Mouse (Mus musculus) stomach, embryonic 15.5 days (tissue): ENCODE data around the gene Usp30. TPM values are rescaled to one million over a fixed set of nuclear protein-coding genes. Genes with fewer than 3 reads are reported as not detected.

Source experiments
- ATAC-seq: fragments of 200-750 bp; cut with Nextera tagmentation; 2 replicates; pipeline ENCODE4 v1.8.0; 2017; ENCODE audit warnings: low read depth, moderate number of reproducible peaks, moderate TSS enrichment; ENCODE audit not compliant: insufficient read depth, low FRiP score
- H3K27ac ChIP-seq: fragments of 300-500 bp; sonication (generic); 2 replicates; pipeline ENCODE4 v1.5.1; 2015; ENCODE audit warnings: mild to moderate bottlenecking, inconsistent platforms
- H3K27me3 ChIP-seq: fragments of 300-500 bp; sonication (generic); replicated peaks from 2 replicates; pipeline ENCODE4 v1.6.1; 2015; ENCODE audit warnings: inconsistent platforms
- H3K36me3 ChIP-seq: fragments of 300-500 bp; sonication (generic); 2 replicates; pipeline ENCODE4 v1.6.1; 2015; ENCODE audit warnings: inconsistent platforms
- H3K4me1 ChIP-seq: fragments of 300-500 bp; sonication (generic); 2 replicates; pipeline ENCODE4 v1.6.1; 2015; ENCODE audit warnings: inconsistent platforms
- H3K4me2 ChIP-seq: fragments of 300-500 bp; sonication (generic); 2 replicates; pipeline ENCODE4 v1.6.1; 2015; ENCODE audit warnings: mild to moderate bottlenecking, inconsistent platforms
- H3K4me3 ChIP-seq: fragments of 300-500 bp; sonication (generic); replicated peaks from 2 replicates; pipeline ENCODE4 v1.5.1; 2015; ENCODE audit warnings: inconsistent platforms
- H3K9ac ChIP-seq: fragments of 300-500 bp; sonication (generic); 2 replicates; pipeline ENCODE4 v1.6.1; 2015; ENCODE audit warnings: inconsistent platforms
- H3K9me3 ChIP-seq: fragments of 300-500 bp; sonication (generic); 2 replicates; pipeline ENCODE4 v1.6.1; 2016; ENCODE audit warnings: inconsistent platforms
- WGBS: fragments of 180-500 bp; shearing (Covaris S2); methylation state at CpG from one replicate; pipeline ENCODE4 v1.1.7; 2015; 5-methylcytosine and 5-hydroxymethylcytosine counted together
- polyA plus RNA-seq: library from polyadenylated mRNA; unstranded; fragments of >200 nt; fragmentation: Nextera tagmentation; extraction: Ambion mirVana; gene quantifications from 2 replicates; pipeline ENCODE4 v1.2.1, GENCODE M21; 2015

Usp30 gene
- polyA plus RNA-seq, 1 experiment from 2014 or later, result 8.3 TPM

- no peaks in the 10 kb centered on the region for H3K4me1 ChIP-seq
- H3K4me2 ChIP-seq, result no peak overlapping the region
- no peak overlapping the region for H3K27ac ChIP-seq
- H3K27me3 ChIP-seq, result no peaks in the 10 kb centered on the region
- H3K4me3 ChIP-seq, result no peak overlapping the region
- ATAC-seq, result no peak
- WGBS, result 72% methylated on average over 4 of the region's 4 CpGs
- H3K36me3 ChIP-seq, result no peaks in the 10 kb centered on the region
- no peaks in the 10 kb centered on the region for H3K9me3 ChIP-seq
- H3K9ac ChIP-seq, result no peak overlapping the region
Measured at GRCm38 (mm10) chr5:114043800-114044199, 21.5 kb upstream of the Usp30 start.

DNA sequence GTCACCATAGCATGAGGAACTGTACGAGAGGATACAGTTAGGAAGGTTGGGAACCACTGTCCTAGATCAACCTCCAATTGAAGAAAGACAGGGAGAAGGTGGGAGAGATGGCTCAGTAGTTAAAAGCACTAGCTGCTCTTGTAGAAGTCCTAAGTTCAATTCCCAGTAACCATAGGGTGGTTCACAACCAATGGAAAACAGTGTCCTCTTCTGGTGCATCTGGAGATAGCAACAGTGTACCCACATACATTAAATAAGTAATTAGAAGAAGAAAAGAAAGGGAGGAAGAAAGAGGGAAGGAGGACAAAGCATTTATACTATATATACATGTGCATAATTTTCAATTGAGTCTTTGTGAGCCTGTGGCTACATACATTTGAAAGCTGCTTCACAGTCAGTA lies 20.1 kb upstream of the Usp30 start:
- Histone ChIP-seq H3K9ac (no peak overlapping the region), H3K4me3 (no peak overlapping the region), H3K27me3 (no peaks in the 10 kb centered on the region), H3K4me2 (no peak overlapping the region), H3K4me1 (no peaks in the 10 kb centered on the region), H3K36me3 (no peaks in the 10 kb centered on the region), H3K27ac (no peak overlapping the region), H3K9me3 (no peaks in the 10 kb centered on the region)
- WGBS, result 62% methylated on average over 1 of the region's 1 CpGs
- ATAC-seq, result no peak

- no peak overlapping the region for H3K27ac ChIP-seq
- no peaks in the 10 kb centered on the region for H3K4me1 ChIP-seq
- no peak overlapping the region for H3K9ac ChIP-seq
- no peak for ATAC-seq
- 60% methylated on average over 3 of the region's 3 CpGs for WGBS
- H3K9me3 ChIP-seq, result no peaks in the 10 kb centered on the region
- H3K4me2 ChIP-seq, result no peak overlapping the region
- no peak overlapping the region for H3K4me3 ChIP-seq
- H3K36me3 ChIP-seq, result no peaks in the 10 kb centered on the region
- no peaks in the 10 kb centered on the region for H3K27me3 ChIP-seq
Measured at GRCm38 (mm10) chr5:114046151-114046550, 19.1 kb upstream of the Usp30 start.

- no peak for ATAC-seq
- H3K9ac ChIP-seq, result no peak overlapping the region
- H3K27me3 ChIP-seq, result no peaks in the 10 kb centered on the region
- no peak overlapping the region for H3K27ac ChIP-seq
- no peak overlapping the region for H3K4me3 ChIP-seq
- H3K4me1 ChIP-seq, result no peaks in the 10 kb centered on the region
- WGBS, result 53% methylated on average over 3 of the region's 3 CpGs
- no peaks in the 10 kb centered on the region for H3K9me3 ChIP-seq
- no peaks in the 10 kb centered on the region for H3K36me3 ChIP-seq
- no peak overlapping the region for H3K4me2 ChIP-seq
Measured at GRCm38 (mm10) chr5:114046604-114047003, 18.7 kb upstream of the Usp30 start.

DNA sequence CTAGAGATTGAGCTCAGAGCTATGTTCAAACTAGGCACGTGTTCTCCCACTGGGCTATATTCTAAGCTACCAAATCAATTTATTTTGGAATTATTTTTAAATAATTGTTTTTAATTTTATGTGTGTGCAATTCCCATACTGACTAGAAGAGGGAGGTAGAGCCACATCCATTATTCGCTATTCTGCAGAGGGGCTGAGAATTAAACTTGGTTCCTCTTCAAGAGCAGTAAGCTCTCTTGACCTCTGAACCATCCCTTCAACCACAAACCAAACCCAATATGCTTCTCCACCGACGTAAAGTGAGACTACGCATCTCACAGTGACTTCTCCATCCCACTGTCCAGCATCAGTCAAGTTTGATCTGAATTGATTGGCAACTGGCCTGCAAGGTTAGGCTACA lies 18.1 kb upstream of the Usp30 start:
- no peak for ATAC-seq
- Histone ChIP-seq H3K27me3 (no peaks in the 10 kb centered on the region), H3K4me2 (no peak overlapping the region), H3K9ac (no peak overlapping the region), H3K27ac (no peak overlapping the region), H3K4me1 (0 out of 2 replicates have a peak, but pooled peaks cover 1% of the 10 kb centered on the region), H3K9me3 (no peaks in the 10 kb centered on the region), H3K4me3 (no peak overlapping the region), H3K36me3 (no peaks in the 10 kb centered on the region)
- 80% methylated on average over 5 of the region's 5 CpGs for WGBS

GRCm38 (mm10) chr5:114048731-114049308 lies 16.4 kb upstream of the Usp30 start:
- no peak for ATAC-seq
- Histone ChIP-seq H3K4me3 (no peak overlapping the region), H3K4me1 (0 out of 2 replicates have a peak, but pooled peaks cover 6% of the 10 kb centered on the region), H3K27ac (no peak overlapping the region), H3K4me2 (no peak overlapping the region), H3K9ac (no peak overlapping the region), H3K36me3 (no peaks in the 10 kb centered on the region), H3K9me3 (no peaks in the 10 kb centered on the region), H3K27me3 (no peaks in the 10 kb centered on the region)
- WGBS, result 48% methylated on average over 12 of the region's 12 CpGs

DNA sequence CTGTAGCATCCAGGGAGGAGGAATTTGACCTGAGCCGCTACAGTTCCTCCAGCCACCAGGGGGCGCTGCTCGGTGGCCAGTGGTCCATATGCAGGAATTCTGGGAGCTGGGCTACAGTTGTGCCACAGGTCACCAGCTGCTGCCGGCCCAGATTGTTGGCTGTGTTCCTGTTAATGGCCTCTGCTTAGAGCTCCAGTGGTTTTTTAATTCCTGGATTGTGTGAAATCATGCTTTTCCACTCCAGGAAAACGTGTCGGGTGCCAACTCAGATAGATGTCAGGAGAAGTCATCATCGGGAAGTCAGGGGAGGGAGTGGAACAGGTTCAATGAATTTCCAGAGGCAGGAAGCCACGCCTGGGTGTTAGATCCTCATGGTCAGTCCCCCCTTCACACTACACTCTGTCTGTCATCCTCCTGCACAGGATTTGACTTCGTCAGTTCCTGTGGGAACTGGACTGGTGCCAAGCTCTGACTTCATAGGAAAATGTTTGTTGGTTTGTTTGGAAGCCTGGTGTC lies 13.0 kb upstream of the Usp30 start:
- Histone ChIP-seq H3K9ac (no peak overlapping the region), H3K4me2 (peak overlapping the region; percentile 44), H3K27ac (peak overlapping the region; percentile 26; the same call in 1 of the 2 replicates), H3K36me3 (no peaks in the 10 kb centered on the region), H3K4me3 (peak overlapping the region; percentile 14; the same call in 1 of the 2 replicates), H3K9me3 (no peaks in the 10 kb centered on the region), H3K27me3 (no peaks in the 10 kb centered on the region), H3K4me1 (0 out of 2 replicates have a peak, but pooled peaks cover 6% of the 10 kb centered on the region)
- peak; percentile 35; the same call in 1 of the 2 replicates for ATAC-seq
- WGBS, result 25% methylated on average over 9 of the region's 9 CpGs

DNA sequence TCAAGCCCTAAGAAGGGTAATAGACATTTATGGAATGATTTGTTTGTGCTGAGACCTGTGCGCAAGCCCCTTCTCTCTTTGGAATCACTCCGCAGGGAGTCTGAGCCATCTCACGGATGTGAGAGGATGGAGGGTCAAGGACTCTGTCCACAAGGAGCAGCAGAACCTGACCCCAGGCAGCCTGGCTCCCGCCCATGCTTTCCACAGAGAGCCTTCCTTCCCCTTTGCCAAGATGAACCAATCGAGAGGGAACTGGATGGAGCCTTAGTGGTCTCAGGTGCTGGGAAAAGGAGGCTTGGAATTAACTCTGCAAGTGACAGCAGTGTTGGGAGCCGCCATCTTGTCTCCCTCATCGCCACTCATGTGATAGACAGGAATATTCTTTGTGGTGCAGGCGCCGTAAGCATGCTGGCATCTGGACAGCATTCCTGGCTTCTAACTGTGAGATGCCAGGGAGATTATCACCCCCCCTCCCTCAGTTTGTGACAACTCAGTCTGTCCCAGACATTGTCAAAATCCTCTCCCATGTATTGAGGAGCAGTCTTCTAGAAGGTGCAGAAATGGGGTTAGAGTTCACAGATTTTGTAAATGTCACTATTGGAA lies 8.0 kb upstream of the Usp30 start:
- ATAC-seq, result no peak
- no peak overlapping the region for H3K9ac ChIP-seq
- no peaks in the 10 kb centered on the region for H3K9me3 ChIP-seq
- H3K4me2 ChIP-seq, result no peak overlapping the region
- WGBS, result 80% methylated on average over 9 of the region's 9 CpGs
- no peaks in the 10 kb centered on the region for H3K27me3 ChIP-seq
- H3K36me3 ChIP-seq, result no peaks in the 10 kb centered on the region
- no peak overlapping the region for H3K4me3 ChIP-seq
- H3K4me1 ChIP-seq, result 0 out of 2 replicates have a peak, but pooled peaks cover 4% of the 10 kb centered on the region
- H3K27ac ChIP-seq, result no peak overlapping the region

- WGBS, result 47% methylated on average over 7 of the region's 7 CpGs
- no peak overlapping the region for H3K27ac ChIP-seq
- ATAC-seq, result no peak
- H3K27me3 ChIP-seq, result no peaks in the 10 kb centered on the region
- H3K9me3 ChIP-seq, result no peaks in the 10 kb centered on the region
- H3K4me3 ChIP-seq, result no peak overlapping the region
- H3K4me1 ChIP-seq, result no peaks in the 10 kb centered on the region
- H3K9ac ChIP-seq, result no peak overlapping the region
- H3K4me2 ChIP-seq, result no peak overlapping the region
- no peaks in the 10 kb centered on the region for H3K36me3 ChIP-seq
Measured at GRCm38 (mm10) chr5:114061675-114062074, 3.6 kb upstream of the Usp30 start.

DNA sequence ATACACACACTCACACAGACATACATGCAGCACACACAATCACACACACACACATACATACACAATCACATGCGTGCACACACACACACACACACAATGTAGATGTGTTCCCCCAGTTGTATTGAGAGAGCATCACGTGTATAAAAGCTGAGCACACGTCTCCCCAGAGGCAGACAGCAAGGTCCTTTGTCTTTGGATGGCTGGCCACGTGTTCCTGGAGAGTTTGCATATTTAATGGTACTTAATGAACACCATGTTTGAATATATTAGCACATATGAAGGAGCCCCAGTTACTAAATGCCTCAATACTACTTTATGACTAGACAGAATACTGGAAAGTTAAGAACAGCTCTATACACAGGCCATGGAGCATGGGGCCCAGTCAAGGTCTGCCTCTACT lies 1.3 kb upstream of the Usp30 start:
- 77% methylated on average over 4 of the region's 4 CpGs for WGBS
- H3K36me3 ChIP-seq, result no peaks in the 10 kb centered on the region
- H3K4me3 ChIP-seq, result no peak overlapping the region
- ATAC-seq, result no peak
- no peaks in the 10 kb centered on the region for H3K4me1 ChIP-seq
- no peaks in the 10 kb centered on the region for H3K9me3 ChIP-seq
- no peak overlapping the region for H3K27ac ChIP-seq
- H3K4me2 ChIP-seq, result no peak overlapping the region
- H3K27me3 ChIP-seq, result no peaks in the 10 kb centered on the region
- no peak overlapping the region for H3K9ac ChIP-seq

GRCm38 (mm10) chr5:114066601-114067000 lies 1.3 kb downstream of the Usp30 start:
- no peaks in the 10 kb centered on the region for H3K27me3 ChIP-seq
- H3K27ac ChIP-seq, result no peak overlapping the region
- no peak overlapping the region for H3K4me3 ChIP-seq
- no peak overlapping the region for H3K9ac ChIP-seq
- no peaks in the 10 kb centered on the region for H3K36me3 ChIP-seq
- WGBS, result 48% methylated on average over 6 of the region's 6 CpGs
- no peaks in the 10 kb centered on the region for H3K9me3 ChIP-seq
- no peak for ATAC-seq
- H3K4me1 ChIP-seq, result no peaks in the 10 kb centered on the region
- H3K4me2 ChIP-seq, result no peak overlapping the region

DNA sequence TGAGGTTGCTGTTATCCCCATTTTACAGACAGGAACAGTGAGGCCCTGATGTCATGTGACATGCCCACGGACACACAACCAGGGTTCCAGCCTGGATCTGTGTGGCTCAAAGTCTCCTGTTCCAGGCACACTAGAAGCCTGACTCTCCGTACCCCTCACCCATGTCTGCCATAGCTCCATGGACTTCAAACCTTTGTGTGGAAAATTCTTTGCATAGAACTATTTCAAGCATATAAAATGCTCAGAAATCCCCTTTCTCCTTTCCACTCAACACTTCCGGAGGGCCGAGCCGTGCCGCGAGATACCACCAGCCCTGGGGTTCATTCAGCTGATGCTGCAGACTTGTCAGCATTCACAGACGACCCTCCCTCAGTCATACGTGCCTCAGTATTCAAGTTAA lies 2.3 kb downstream of the Usp30 start:
- no peaks in the 10 kb centered on the region for H3K9me3 ChIP-seq
- no peaks in the 10 kb centered on the region for H3K36me3 ChIP-seq
- H3K4me1 ChIP-seq, result no peaks in the 10 kb centered on the region
- H3K4me3 ChIP-seq, result no peak overlapping the region
- no peak overlapping the region for H3K9ac ChIP-seq
- ATAC-seq, result no peak
- H3K27ac ChIP-seq, result no peak overlapping the region
- H3K4me2 ChIP-seq, result no peak overlapping the region
- H3K27me3 ChIP-seq, result no peaks in the 10 kb centered on the region
- WGBS, result 83% methylated on average over 9 of the region's 9 CpGs
